Mouse (Mus musculus): ENCODE data around the gene Pdzd2. TPM values are rescaled to one million over a fixed set of nuclear protein-coding genes. Genes with fewer than 3 reads are reported as not detected.

Pdzd2 gene
- polyA plus RNA-seq, 1 experiment, result 2.4 TPM

- Histone ChIP-seq H3K27ac (ENCODE audit: insufficient read depth, low read depth, low read length) (no peak overlapping the region), H3K27me3 (ENCODE audit: control insufficient read depth, insufficient read depth, low read length) (no peaks in the 10 kb centered on the region), H3K4me1 (ENCODE audit: control insufficient read depth, insufficient read depth, insufficient read length, low read length) (no peaks in the 10 kb centered on the region), H3K4me3 (ENCODE audit: low read depth, low read length) (no peak overlapping the region), H3K36me3 (ENCODE audit: control insufficient read depth, insufficient read depth, low read length) (no peaks in the 10 kb centered on the region)
- TF ChIP-seq CTCF (IDR thresholded peaks at IDR 0.05; ENCODE audit: extremely low read depth, insufficient read length, insufficient replicate concordance, low read depth, low read length) (no peak), POLR2A (IDR thresholded peaks at IDR 0.05; ENCODE audit: low read depth, low read length) (no peak)
- WGBS, result 89% methylated on average over 10 of the region's 10 CpGs
Measured at GRCm38 (mm10) chr15:12506514-12506913, 233.2 kb downstream of the Pdzd2 start.

- Histone ChIP-seq H3K4me1 (ENCODE audit: control insufficient read depth, insufficient read depth, insufficient read length, low read length) (no peaks in the 10 kb centered on the region), H3K36me3 (ENCODE audit: control insufficient read depth, insufficient read depth, low read length) (no peaks in the 10 kb centered on the region), H3K27ac (ENCODE audit: insufficient read depth, low read depth, low read length) (no peak overlapping the region), H3K27me3 (ENCODE audit: control insufficient read depth, insufficient read depth, low read length) (no peaks in the 10 kb centered on the region), H3K4me3 (ENCODE audit: low read depth, low read length) (no peak overlapping the region)
- 87% methylated on average over 4 of the region's 4 CpGs for WGBS
- no peak for TF ChIP-seq POLR2A (IDR thresholded peaks at IDR 0.05; ENCODE audit: low read depth, low read length)
- no peak for TF ChIP-seq CTCF (IDR thresholded peaks at IDR 0.05; ENCODE audit: extremely low read depth, insufficient read length, insufficient replicate concordance, low read depth, low read length)
Measured at GRCm38 (mm10) chr15:12506085-12506484, 233.6 kb downstream of the Pdzd2 start.

GRCm38 (mm10) chr15:12505556-12505955 is 234.2 kb downstream of the Pdzd2 start:
- no peak overlapping the region for H3K27ac ChIP-seq (ENCODE audit: insufficient read depth, low read depth, low read length)
- WGBS, result 93% methylated on average over 11 of the region's 11 CpGs
- no peak overlapping the region for H3K4me3 ChIP-seq (ENCODE audit: low read depth, low read length)
- TF ChIP-seq CTCF (IDR thresholded peaks at IDR 0.05; ENCODE audit: extremely low read depth, insufficient read length, insufficient replicate concordance, low read depth, low read length) (no peak), POLR2A (IDR thresholded peaks at IDR 0.05; ENCODE audit: low read depth, low read length) (no peak)
- no peaks in the 10 kb centered on the region for H3K27me3 ChIP-seq (ENCODE audit: control insufficient read depth, insufficient read depth, low read length)
- H3K4me1 ChIP-seq (ENCODE audit: control insufficient read depth, insufficient read depth, insufficient read length, low read length), result no peaks in the 10 kb centered on the region
- H3K36me3 ChIP-seq (ENCODE audit: control insufficient read depth, insufficient read depth, low read length), result no peaks in the 10 kb centered on the region

- 43% methylated on average over 9 of the region's 9 CpGs for WGBS
- Histone ChIP-seq H3K27ac (ENCODE audit: insufficient read depth, low read depth, low read length) (no peak overlapping the region), H3K4me3 (ENCODE audit: low read depth, low read length) (no peak overlapping the region), H3K27me3 (ENCODE audit: control insufficient read depth, insufficient read depth, low read length) (no peaks in the 10 kb centered on the region), H3K4me1 (ENCODE audit: control insufficient read depth, insufficient read depth, insufficient read length, low read length) (no peaks in the 10 kb centered on the region), H3K36me3 (ENCODE audit: control insufficient read depth, insufficient read depth, low read length) (no peaks in the 10 kb centered on the region)
- TF ChIP-seq CTCF (IDR thresholded peaks at IDR 0.05; ENCODE audit: extremely low read depth, insufficient read length, insufficient replicate concordance, low read depth, low read length), result no peak
Measured at GRCm38 (mm10) chr15:12503907-12504306, 235.8 kb downstream of the Pdzd2 start.

GRCm38 (mm10) chr15:12501924-12502548 is 237.7 kb downstream of the Pdzd2 start:
- Histone ChIP-seq H3K36me3 (ENCODE audit: control insufficient read depth, insufficient read depth, low read length) (no peaks in the 10 kb centered on the region), H3K27me3 (ENCODE audit: control insufficient read depth, insufficient read depth, low read length) (no peaks in the 10 kb centered on the region), H3K27ac (ENCODE audit: insufficient read depth, low read depth, low read length) (no peak overlapping the region), H3K4me3 (ENCODE audit: low read depth, low read length) (no peak overlapping the region), H3K4me1 (ENCODE audit: control insufficient read depth, insufficient read depth, insufficient read length, low read length) (no peaks in the 10 kb centered on the region)
- TF ChIP-seq POLR2A (IDR thresholded peaks at IDR 0.05; ENCODE audit: low read depth, low read length), result no peak
- TF ChIP-seq CTCF (IDR thresholded peaks at IDR 0.05; ENCODE audit: extremely low read depth, insufficient read length, insufficient replicate concordance, low read depth, low read length), result no peak
- 70% methylated on average over 13 of the region's 13 CpGs for WGBS

GRCm38 (mm10) chr15:12500674-12501073 is 239.1 kb downstream of the Pdzd2 start:
- no peak overlapping the region for H3K4me3 ChIP-seq (ENCODE audit: low read depth, low read length)
- no peaks in the 10 kb centered on the region for H3K4me1 ChIP-seq (ENCODE audit: control insufficient read depth, insufficient read depth, insufficient read length, low read length)
- H3K36me3 ChIP-seq (ENCODE audit: control insufficient read depth, insufficient read depth, low read length), result no peaks in the 10 kb centered on the region
- 0 out of 2 replicates have a peak overlapping the region, but pooled peaks have one; percentile 31 for H3K27ac ChIP-seq (ENCODE audit: insufficient read depth, low read depth, low read length)
- TF ChIP-seq CTCF (IDR thresholded peaks at IDR 0.05; ENCODE audit: extremely low read depth, insufficient read length, insufficient replicate concordance, low read depth, low read length) (no peak), POLR2A (IDR thresholded peaks at IDR 0.05; ENCODE audit: low read depth, low read length) (no peak)
- 62% methylated on average over 4 of the region's 4 CpGs for WGBS
- no peaks in the 10 kb centered on the region for H3K27me3 ChIP-seq (ENCODE audit: control insufficient read depth, insufficient read depth, low read length)

- Histone ChIP-seq H3K27me3 (ENCODE audit: control insufficient read depth, insufficient read depth, low read length) (no peaks in the 10 kb centered on the region; the same call in 1 of the 2 replicates), H3K4me1 (ENCODE audit: control insufficient read depth, insufficient read depth, insufficient read length, low read length) (no peaks in the 10 kb centered on the region), H3K4me3 (ENCODE audit: low read depth, low read length) (no peak overlapping the region), H3K36me3 (ENCODE audit: control insufficient read depth, insufficient read depth, low read length) (no peaks in the 10 kb centered on the region), H3K27ac (ENCODE audit: insufficient read depth, low read depth, low read length) (no peak overlapping the region)
- TF ChIP-seq CTCF (IDR thresholded peaks at IDR 0.05; ENCODE audit: extremely low read depth, insufficient read length, insufficient replicate concordance, low read depth, low read length) (no peak), POLR2A (IDR thresholded peaks at IDR 0.05; ENCODE audit: low read depth, low read length) (no peak)
Measured at GRCm38 (mm10) chr15:12494084-12494483, 245.6 kb downstream of the Pdzd2 start.
